Mouse (Mus musculus) G1E (cell line): ENCODE results near the gene Pfkp. TPM values are rescaled to one million over a fixed set of nuclear protein-coding genes. Genes with fewer than 3 reads are reported as not detected.

ENCODE experiments used
- ATAC-seq: 2 replicates; pipeline ENCODE4 v1.8.0; 2016; ENCODE audit warnings: mild to moderate bottlenecking; ENCODE audit not compliant: insufficient number of reproducible peaks, poor library complexity, low FRiP score, severe bottlenecking; ENCODE audit errors: extremely low read depth
- DNase-seq: peaks from one replicate; pipeline ENCODE4 v3.0.0; 2012; ENCODE audit warnings: low spot score
- H3K27me3 ChIP-seq: 2 replicates; pipeline ENCODE4 v1.6.1; 2012; ENCODE audit warnings: mild to moderate bottlenecking, low read length, inconsistent platforms; ENCODE audit not compliant: insufficient read depth
- H3K36me3 ChIP-seq: replicated peaks from 2 replicates; pipeline ENCODE3; 2012; ENCODE audit warnings: mild to moderate bottlenecking, inconsistent platforms
- H3K4me1 ChIP-seq: 2 replicates; pipeline ENCODE4 v1.6.1; 2012; ENCODE audit warnings: low read depth, low read length, inconsistent platforms, mixed read lengths; ENCODE audit not compliant: insufficient read depth
- H3K4me3 ChIP-seq: 2 replicates; pipeline ENCODE4 v1.5.1; 2012; ENCODE audit warnings: low read depth, mild to moderate bottlenecking, inconsistent platforms, low read length, moderate library complexity, mixed read lengths
- H3K9me3 ChIP-seq: replicated peaks from 2 replicates; pipeline ENCODE4 v1.6.1; 2012; ENCODE audit warnings: inconsistent platforms
- CTCF ChIP-seq: IDR thresholded peaks from 2 replicates; pipeline ENCODE4 v1.5.1; 2012; ENCODE audit warnings: low read depth, low read length, inconsistent platforms, mixed read lengths
- GATA1 ChIP-seq: IDR thresholded peaks from 2 replicates; pipeline ENCODE4 v1.6.1; 2012; ENCODE audit warnings: borderline replicate concordance, low read length, inconsistent platforms, mixed read lengths
- GATA2 ChIP-seq: IDR thresholded peaks from 2 replicates; pipeline ENCODE4 v1.6.1; 2012; ENCODE audit warnings: low read depth, low read length, inconsistent platforms, borderline replicate concordance
- POLR2AphosphoS5 ChIP-seq: IDR thresholded peaks from 2 replicates; pipeline ENCODE4 v1.6.1; 2012; ENCODE audit warnings: low read depth, low read length, inconsistent platforms; ENCODE audit not compliant: insufficient replicate concordance
- TAL1 ChIP-seq: conservative IDR thresholded peaks from 2 replicates; pipeline ENCODE4 v1.6.1; 2012; ENCODE audit warnings: low read depth, low read length, inconsistent platforms, mixed read lengths
- polyA plus RNA-seq: library from polyadenylated mRNA; stranded (reverse); fragments of >175 nt; gene quantifications from 2 replicates; pipeline ENCODE4 v1.2.3, GENCODE M21; 2012
- total RNA-seq, 2 experiments: library from RNA; stranded (forward) in 1 of 2; stranded (reverse) in 1 of 2; fragments of 200-1000 nt in 1 of 2; fragments of >200 nt in 1 of 2; fragmentation: Nextera tagmentation in 1 of 2; gene quantifications; 2 replicates each; pipeline ENCODE4 v1.2.3; 2014 to 2017

The Pfkp gene
- total RNA-seq (2014; fragmentation: Nextera tagmentation) (138 and 139 TPM in 2 replicates), total RNA-seq (2017) (264 and 287 TPM in 2 replicates), polyA plus RNA-seq (54.1 and 96.4 TPM in 2 replicates)

DNA sequence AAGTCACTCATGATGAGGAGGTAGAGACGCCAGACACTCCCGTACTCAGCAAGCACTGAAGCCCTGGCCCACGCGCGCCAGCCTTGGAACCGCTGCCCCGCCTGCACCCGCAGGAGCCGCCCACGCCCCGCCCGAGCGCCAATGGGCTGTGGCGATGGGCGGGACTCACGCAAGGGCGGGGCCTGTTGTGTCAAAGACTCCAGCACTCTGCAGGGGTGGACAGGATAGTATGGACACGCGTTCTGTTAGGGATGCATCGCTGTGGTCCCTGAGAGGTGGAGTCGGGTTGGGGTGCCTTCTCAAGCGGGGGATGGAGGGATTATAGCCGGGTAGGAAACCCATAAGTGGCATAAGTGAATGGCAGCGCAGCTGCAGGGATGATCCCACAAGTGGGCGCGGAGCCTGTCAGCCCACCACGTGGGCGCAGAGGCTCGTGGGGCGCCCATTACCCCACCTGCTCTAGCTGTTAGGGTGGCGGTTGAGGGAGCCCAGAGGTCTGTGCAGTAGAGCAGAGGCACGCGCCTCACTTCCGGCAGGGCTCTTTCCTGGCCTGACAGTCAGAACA is at the start of gene Pfkp:
Pfkp (minus strand) TSS at position 109 of the 565 bp plus-strand sequence.
- peaks cover 21% of the 10 kb centered on the region for H3K36me3 ChIP-seq
- 0 out of 2 replicates have a peak, but pooled peaks cover 5% of the 10 kb centered on the region for H3K27me3 ChIP-seq
- ATAC-seq (peak; percentile 67), DNase-seq (peak; percentile 95)
- peaks cover 49% of the 10 kb centered on the region for H3K4me1 ChIP-seq
- peak within 1 kb of the TSS; percentile 88 for H3K4me3 ChIP-seq
- TF ChIP-seq GATA1 (no peak), TAL1 (no peak), GATA2 (no peak), CTCF (no peak), POLR2AphosphoS5 (no peak; the same call in 1 of the 2 replicates)
- no peaks in the 10 kb centered on the region for H3K9me3 ChIP-seq

DNA sequence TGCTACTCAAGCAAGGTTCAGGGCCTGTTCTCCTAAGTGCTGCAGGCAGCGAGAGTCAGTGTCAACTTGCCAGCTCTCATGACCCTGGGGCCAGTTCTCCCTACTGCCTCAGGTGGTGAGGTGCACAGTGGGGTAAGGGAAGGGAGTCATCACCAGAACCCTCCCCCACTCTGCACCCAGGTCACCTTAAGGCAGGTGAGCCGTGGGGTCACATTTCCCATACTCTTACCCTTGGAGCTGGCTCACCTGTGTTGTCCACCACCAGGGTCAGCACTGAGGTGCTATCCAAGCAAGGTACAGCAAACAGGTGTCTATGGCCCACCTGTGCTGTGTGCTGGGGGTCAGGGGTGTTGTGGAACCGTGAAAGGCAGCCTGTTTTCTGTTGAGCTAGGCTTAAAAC is 42.0 kb upstream of the Pfkp start:
- Histone ChIP-seq H3K9me3 (no peaks in the 10 kb centered on the region), H3K4me1 (peaks cover 3% of the 10 kb centered on the region; the same call in 1 of the 2 replicates), H3K27me3 (peaks cover 33% of the 10 kb centered on the region), H3K4me3 (no peak overlapping the region), H3K36me3 (no peaks in the 10 kb centered on the region)
- TF ChIP-seq POLR2AphosphoS5 (no peak), GATA1 (no peak), TAL1 (no peak), CTCF (no peak)
- DNase-seq (no peak), ATAC-seq (no peak)

DNA sequence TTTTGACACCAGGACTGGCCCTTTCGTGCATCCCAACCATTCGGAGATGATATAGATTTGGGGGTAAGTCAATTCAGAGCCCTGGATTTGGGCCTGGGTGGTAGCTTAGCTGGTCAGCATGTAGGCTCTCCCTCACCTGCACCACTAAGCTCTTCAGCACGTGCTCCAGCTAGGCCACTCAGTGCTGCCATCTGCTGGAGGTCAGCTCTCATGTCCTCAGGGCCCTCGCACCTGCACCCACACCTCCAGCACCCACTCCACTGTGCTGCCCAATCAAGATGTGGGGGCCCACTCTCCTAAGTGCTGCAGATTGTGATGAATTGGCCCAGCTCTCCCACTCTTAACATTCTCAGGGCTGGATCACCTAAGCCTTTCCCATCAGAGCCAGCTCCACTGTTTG is 41.4 kb upstream of the Pfkp start:
- Histone ChIP-seq H3K27me3 (peaks cover 33% of the 10 kb centered on the region), H3K36me3 (no peaks in the 10 kb centered on the region), H3K4me1 (peaks cover 3% of the 10 kb centered on the region; the same call in 1 of the 2 replicates), H3K9me3 (no peaks in the 10 kb centered on the region), H3K4me3 (no peak overlapping the region)
- DNase-seq, result peak; percentile 15
- TF ChIP-seq GATA2 (no peak), GATA1 (no peak), CTCF (peak; percentile 84), POLR2AphosphoS5 (no peak), TAL1 (no peak)
- ATAC-seq, result no peak

DNA sequence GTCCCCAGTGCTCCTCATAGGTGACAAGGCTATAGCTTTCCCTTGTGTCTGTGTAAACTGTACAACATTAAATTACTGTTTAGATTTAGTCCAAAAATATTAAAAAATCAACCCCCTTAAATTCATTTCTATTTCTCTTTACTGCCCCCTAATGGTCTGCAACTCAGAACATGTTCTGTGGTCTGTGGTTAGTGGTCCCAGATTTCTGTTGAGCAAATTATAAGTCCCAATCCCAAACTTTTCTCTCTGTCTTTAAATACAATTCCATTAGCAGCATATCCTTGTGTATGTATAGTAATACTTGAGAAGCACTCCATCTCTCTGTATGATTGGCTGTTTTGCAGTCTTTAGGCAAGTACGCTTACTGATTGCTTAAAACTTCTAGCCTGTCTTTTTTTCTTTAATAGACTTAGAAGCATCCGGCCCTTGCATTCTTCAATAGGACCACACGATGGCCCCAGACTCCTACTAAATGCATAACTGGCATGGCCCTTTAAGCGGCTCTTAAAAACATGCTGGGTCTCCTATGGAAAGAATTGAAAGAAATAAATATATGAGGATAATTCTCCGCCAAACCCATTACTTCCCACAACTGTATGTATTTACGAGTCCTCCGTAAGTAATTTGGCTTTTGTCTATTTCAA is 40.3 kb upstream of the Pfkp start:
- Histone ChIP-seq H3K36me3 (no peaks in the 10 kb centered on the region), H3K27me3 (peaks cover 33% of the 10 kb centered on the region), H3K4me1 (peaks cover 3% of the 10 kb centered on the region; the same call in 1 of the 2 replicates), H3K9me3 (no peaks in the 10 kb centered on the region), H3K4me3 (no peak overlapping the region)
- DNase-seq (no peak), ATAC-seq (peak; percentile 28; the same call in 1 of the 2 replicates)
- TF ChIP-seq TAL1 (no peak), GATA2 (no peak), POLR2AphosphoS5 (no peak), GATA1 (no peak), CTCF (no peak)

DNA sequence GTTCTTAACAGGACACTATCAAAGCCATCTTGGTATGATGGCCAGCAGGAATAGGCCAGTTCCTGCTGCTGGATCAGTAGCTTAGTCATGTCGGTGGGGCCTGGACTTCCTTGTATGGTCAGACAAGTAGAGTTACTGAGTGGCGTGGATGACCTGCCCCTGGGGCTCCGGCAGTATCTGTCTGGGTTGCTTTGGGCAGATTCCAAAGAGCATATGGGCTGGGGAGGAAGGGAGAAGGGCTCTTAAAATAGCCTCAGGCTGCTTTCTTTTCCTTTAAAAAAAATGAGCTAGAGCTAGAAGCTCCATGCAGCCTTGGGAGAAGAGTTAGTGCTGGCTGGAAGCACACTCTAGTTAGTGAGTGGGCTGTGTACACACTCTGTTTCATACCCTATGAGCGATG is 18.3 kb upstream of the Pfkp start:
- no peak for DNase-seq
- H3K9me3 ChIP-seq, result no peaks in the 10 kb centered on the region
- no peaks in the 10 kb centered on the region for H3K4me1 ChIP-seq
- no peak overlapping the region for H3K4me3 ChIP-seq
- peaks cover 19% of the 10 kb centered on the region for H3K27me3 ChIP-seq
- ATAC-seq, result no peak
- no peaks in the 10 kb centered on the region for H3K36me3 ChIP-seq
- TF ChIP-seq TAL1 (no peak), POLR2AphosphoS5 (no peak), GATA2 (no peak), GATA1 (no peak), CTCF (no peak)

DNA sequence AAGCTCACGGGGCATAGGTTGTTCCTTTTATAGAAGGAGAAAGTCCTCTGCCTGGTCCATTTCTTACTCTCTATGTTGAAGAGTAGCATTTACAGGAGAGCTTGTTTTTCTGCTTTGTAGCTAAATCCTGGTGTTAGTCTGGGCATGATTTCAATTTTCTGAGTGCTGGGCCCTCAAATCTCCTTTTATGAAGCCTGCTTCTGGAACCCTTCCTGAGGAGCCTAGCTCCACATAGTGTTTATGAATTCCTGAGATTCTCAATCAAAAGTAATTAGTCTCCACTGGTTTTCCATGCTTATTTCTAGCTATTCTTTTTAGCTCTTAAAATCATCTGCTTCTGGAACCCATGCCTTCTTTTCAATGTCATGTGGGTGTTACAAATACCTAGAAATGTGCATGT is 16.9 kb upstream of the Pfkp start:
- no peak for ATAC-seq
- Histone ChIP-seq H3K9me3 (no peaks in the 10 kb centered on the region), H3K4me3 (no peak overlapping the region), H3K27me3 (peaks cover 19% of the 10 kb centered on the region), H3K36me3 (no peaks in the 10 kb centered on the region), H3K4me1 (no peaks in the 10 kb centered on the region)
- DNase-seq, result no peak
- no peak for TF ChIP-seq CTCF
